Mouse (Mus musculus) embryonic fibroblast, embryonic 13.5 days (primary cell): ENCODE results near the gene Hist2h2aa2.
"Not testable (repeated sequence)": the region's sequence is repeated elsewhere in the genome, so short reads cannot be mapped to it uniquely, and the experiment has no call there.

Experiments
- CTCF ChIP-seq: IDR thresholded peaks from 2 replicates; pipeline ENCODE4 v1.5.1; 2011; ENCODE audit warnings: mild to moderate bottlenecking, control low read depth, low read length, moderate library complexity, borderline replicate concordance; ENCODE audit not compliant: insufficient read depth
- POLR2A ChIP-seq: IDR thresholded peaks from 2 replicates; pipeline ENCODE4 v1.6.1; 2011; ENCODE audit warnings: low read depth, mild to moderate bottlenecking, control low read depth, low read length, moderate library complexity

- not testable (repeated sequence) for TF ChIP-seq CTCF
- peak; percentile 60 for TF ChIP-seq POLR2A
Observed at GRCm38 (mm10) chr3:96238954-96239793, 902 bp downstream of the Hist2h2aa2 start, which contains the start of gene Hist2h3c2.
